Mouse (Mus musculus): ENCODE results near the gene Pacrg. TPM values are rescaled to one million over a fixed set of nuclear protein-coding genes. Genes with fewer than 3 reads are reported as not detected.
A peak's percentile ranks its signal among the peaks of the same experiment; 100 is the strongest.

Gene Pacrg
- total RNA-seq (2014; fragmentation: Nextera tagmentation) (3.9 TPM in 1 of 2 replicates, not detected in the other), total RNA-seq (2017) (0.11 TPM in 1 of 2 replicates, not detected in the other), polyA plus RNA-seq (2012) (not detected in 2 replicates)

DNA sequence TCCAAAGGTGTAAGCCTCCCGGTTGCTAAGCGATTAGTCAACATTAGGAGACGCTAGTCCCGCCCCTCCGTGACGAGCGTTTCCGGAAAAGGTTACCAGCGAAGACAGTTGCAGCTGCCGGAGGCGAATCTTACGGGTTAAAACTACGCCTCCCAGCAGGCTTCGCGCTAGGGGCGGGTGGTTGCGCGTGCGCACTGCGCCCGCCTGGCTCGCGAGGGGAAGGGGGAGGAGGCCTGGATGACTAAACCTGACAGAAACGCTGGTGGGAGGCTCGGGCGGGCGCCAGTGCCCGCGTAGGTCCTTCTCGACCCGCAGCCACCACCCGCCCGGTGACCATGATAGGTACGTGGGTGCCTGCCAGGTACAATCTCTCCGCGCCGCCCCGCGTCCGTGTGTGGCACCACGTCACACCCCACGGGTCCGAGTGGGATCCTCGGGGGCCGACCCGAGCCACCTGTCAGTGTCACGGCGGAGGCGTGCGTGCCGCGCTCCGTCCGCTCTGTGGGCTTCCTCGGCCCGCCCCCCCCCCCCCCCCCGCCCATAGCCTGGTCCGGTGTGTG lies at the start of gene Pacrg, which contains the start of gene Prkn:
Pacrg (minus strand) TSS at position 164 of the 560 bp plus-strand sequence.
Prkn (plus strand) TSS at position 237 of the 560 bp plus-strand sequence.
- Histone ChIP-seq H3K27me3 (ENCODE audit: insufficient read depth, low read length) (peaks cover 5% of the 10 kb centered on the region; the same call in 1 of the 2 replicates), H3K36me3 (replicated peaks) (no peaks in the 10 kb centered on the region), H3K9me3 (replicated peaks) (no peaks in the 10 kb centered on the region), H3K4me1 (ENCODE audit: insufficient read depth, low read depth, low read length) (peaks cover 13% of the 10 kb centered on the region), H3K4me3 (ENCODE audit: low read depth, low read length) (peak within 1 kb of the TSS; percentile 82)
- ATAC-seq (ENCODE audit: extremely low read depth, insufficient number of reproducible peaks, low FRiP score, poor library complexity, severe bottlenecking): peak; percentile 98
- peak; percentile 74 for DNase-seq (ENCODE audit: low spot score)
- TF ChIP-seq POLR2AphosphoS5 (IDR thresholded peaks at IDR 0.05; ENCODE audit: insufficient replicate concordance, low read depth, low read length) (no peak), CTCF (IDR thresholded peaks at IDR 0.05; ENCODE audit: low read depth, low read length) (no peak), TAL1 (conservative IDR thresholded peaks at IDR 0.05; ENCODE audit: low read depth, low read length) (no peak), GATA2 (IDR thresholded peaks at IDR 0.05; ENCODE audit: borderline replicate concordance, low read depth, low read length) (no peak), GATA1 (IDR thresholded peaks at IDR 0.05; ENCODE audit: borderline replicate concordance, low read length) (no peak)

DNA sequence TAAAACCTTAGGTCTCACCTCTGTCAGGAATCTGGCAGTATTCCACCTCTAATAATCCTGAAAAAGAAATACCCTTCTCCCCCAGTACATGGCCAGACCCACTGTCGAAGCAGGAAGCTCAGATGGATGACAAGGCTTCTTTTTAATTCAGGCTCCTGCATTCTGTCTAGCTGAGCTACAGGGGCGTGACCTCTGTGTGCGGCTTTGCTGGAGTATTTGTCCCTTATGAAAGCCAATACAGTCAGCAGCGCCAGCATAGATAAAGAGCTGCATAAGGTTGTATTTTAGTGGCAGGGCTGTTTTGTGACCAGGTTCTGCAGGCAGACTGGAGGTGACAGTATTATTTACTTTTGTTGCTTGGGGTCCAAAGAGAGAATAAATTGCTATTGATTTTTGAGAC lies 47.8 kb upstream of the Pacrg start:
- no peaks in the 10 kb centered on the region for H3K4me1 ChIP-seq (ENCODE audit: insufficient read depth, low read depth, low read length)
- H3K27me3 ChIP-seq (ENCODE audit: insufficient read depth, low read length): no peaks in the 10 kb centered on the region
- ATAC-seq (ENCODE audit: extremely low read depth, insufficient number of reproducible peaks, low FRiP score, poor library complexity, severe bottlenecking) (no peak), DNase-seq (ENCODE audit: low spot score) (no peak)
- H3K4me3 ChIP-seq (ENCODE audit: low read depth, low read length): no peak overlapping the region
- H3K36me3 ChIP-seq (replicated peaks): no peaks in the 10 kb centered on the region
- TF ChIP-seq CTCF (IDR thresholded peaks at IDR 0.05; ENCODE audit: low read depth, low read length) (no peak), GATA1 (IDR thresholded peaks at IDR 0.05; ENCODE audit: borderline replicate concordance, low read length) (no peak), TAL1 (conservative IDR thresholded peaks at IDR 0.05; ENCODE audit: low read depth, low read length) (no peak), GATA2 (IDR thresholded peaks at IDR 0.05; ENCODE audit: borderline replicate concordance, low read depth, low read length) (no peak), POLR2AphosphoS5 (IDR thresholded peaks at IDR 0.05; ENCODE audit: insufficient replicate concordance, low read depth, low read length) (no peak)
- no peaks in the 10 kb centered on the region for H3K9me3 ChIP-seq (replicated peaks)

DNA sequence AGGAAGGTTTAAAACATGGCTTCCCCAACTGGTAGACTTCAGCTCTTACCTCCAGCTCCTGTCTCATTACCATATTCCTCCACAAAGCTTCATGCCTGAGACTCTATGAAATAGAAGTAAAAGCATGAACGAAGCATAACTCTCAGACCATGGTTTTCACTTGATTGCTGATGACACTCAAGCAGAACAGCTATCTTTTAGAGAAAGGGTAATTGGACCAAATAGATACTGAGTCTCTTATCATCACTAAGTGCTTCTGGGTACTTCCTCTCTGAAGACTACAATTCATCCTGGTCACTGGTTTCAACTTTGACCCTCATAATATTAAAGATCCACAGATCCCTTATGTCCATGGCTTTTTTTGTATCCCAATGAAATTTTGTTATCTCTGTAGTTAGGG lies 42.1 kb upstream of the Pacrg start:
- no peak for ATAC-seq (ENCODE audit: extremely low read depth, insufficient number of reproducible peaks, low FRiP score, poor library complexity, severe bottlenecking)
- TF ChIP-seq TAL1 (conservative IDR thresholded peaks at IDR 0.05; ENCODE audit: low read depth, low read length): no peak
- no peak for TF ChIP-seq GATA1 (IDR thresholded peaks at IDR 0.05; ENCODE audit: borderline replicate concordance, low read length)
- Histone ChIP-seq H3K4me1 (ENCODE audit: insufficient read depth, low read depth, low read length) (no peaks in the 10 kb centered on the region), H3K27me3 (ENCODE audit: insufficient read depth, low read length) (no peaks in the 10 kb centered on the region), H3K9me3 (replicated peaks) (no peaks in the 10 kb centered on the region), H3K36me3 (replicated peaks) (no peaks in the 10 kb centered on the region), H3K4me3 (ENCODE audit: low read depth, low read length) (no peak overlapping the region)
- DNase-seq (ENCODE audit: low spot score): no peak

DNA sequence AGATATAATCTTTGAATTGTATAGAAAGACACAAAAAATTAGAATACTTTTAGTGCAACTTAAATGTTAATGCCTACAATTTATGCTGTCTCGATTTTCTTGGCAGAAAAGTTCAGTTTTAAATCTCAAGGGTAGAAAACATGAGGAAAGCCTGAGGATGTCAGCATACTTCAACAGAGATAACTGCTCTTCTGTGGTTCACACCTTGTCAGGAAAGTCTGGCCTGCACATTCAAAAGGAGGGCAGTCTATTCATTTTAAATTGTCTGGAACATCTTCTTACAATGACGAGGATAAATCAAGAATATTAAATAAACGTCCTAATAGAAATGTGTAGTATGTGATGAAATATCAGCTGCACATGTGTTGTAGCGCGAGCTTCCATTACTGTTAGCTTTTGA lies 38.9 kb upstream of the Pacrg start:
- Histone ChIP-seq H3K9me3 (replicated peaks) (no peaks in the 10 kb centered on the region), H3K4me3 (ENCODE audit: low read depth, low read length) (no peak overlapping the region), H3K36me3 (replicated peaks) (no peaks in the 10 kb centered on the region), H3K27me3 (ENCODE audit: insufficient read depth, low read length) (no peaks in the 10 kb centered on the region), H3K4me1 (ENCODE audit: insufficient read depth, low read depth, low read length) (peaks cover 6% of the 10 kb centered on the region; the same call in 1 of the 2 replicates)
- TF ChIP-seq CTCF (IDR thresholded peaks at IDR 0.05; ENCODE audit: low read depth, low read length): no peak
- no peak for TF ChIP-seq POLR2AphosphoS5 (IDR thresholded peaks at IDR 0.05; ENCODE audit: insufficient replicate concordance, low read depth, low read length)
- TF ChIP-seq TAL1 (conservative IDR thresholded peaks at IDR 0.05; ENCODE audit: low read depth, low read length): no peak
- no peak for TF ChIP-seq GATA1 (IDR thresholded peaks at IDR 0.05; ENCODE audit: borderline replicate concordance, low read length)
- TF ChIP-seq GATA2 (IDR thresholded peaks at IDR 0.05; ENCODE audit: borderline replicate concordance, low read depth, low read length): no peak
- ATAC-seq (ENCODE audit: extremely low read depth, insufficient number of reproducible peaks, low FRiP score, poor library complexity, severe bottlenecking) (no peak), DNase-seq (ENCODE audit: low spot score) (no peak)

DNA sequence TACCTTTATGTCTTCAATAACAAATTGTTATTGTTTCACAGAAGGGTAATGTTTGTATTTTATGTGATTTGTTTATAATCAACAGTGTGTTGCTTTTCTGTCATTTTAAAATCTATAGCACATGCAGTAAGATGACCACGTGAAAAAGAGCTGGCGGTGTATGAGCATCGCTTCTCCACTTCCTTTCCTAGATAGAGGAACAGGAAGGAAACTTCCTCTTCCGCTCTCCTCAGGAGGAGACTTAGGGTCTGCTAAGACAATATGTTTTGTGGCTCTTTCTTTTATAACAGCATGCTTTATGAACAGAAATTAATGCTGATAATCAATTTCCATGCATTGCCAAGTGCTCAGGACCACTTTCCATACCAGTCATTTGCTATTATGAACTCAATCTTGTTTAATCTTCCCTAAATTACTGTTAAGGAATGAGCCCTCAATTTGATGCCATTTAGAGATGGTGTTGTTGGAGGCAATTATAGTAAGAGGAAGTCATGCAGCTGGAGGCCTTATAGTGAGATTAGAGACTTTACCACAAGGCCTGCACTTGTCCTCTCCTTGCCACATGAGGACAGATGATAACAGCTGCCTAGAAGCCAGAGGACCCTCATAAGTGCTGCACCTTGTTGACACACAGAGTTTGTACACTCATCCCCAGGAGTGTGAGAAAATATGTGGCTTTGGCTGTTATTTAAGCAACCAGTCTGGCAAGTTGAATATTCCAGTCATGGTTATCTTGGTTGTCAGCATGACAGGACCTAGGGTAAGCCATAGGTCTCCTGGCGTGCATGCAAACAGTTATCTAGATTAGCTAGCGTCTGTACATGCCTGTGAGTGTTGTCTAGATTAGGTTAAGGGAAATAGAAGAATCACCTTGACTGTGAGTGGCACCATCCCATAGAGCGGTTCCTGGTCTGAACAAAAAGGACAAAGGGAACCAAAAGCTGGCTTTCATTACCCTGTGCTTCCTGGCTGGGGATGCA lies 34.4 kb upstream of the Pacrg start:
- Histone ChIP-seq H3K4me1 (ENCODE audit: insufficient read depth, low read depth, low read length) (peaks cover 6% of the 10 kb centered on the region; the same call in 1 of the 2 replicates), H3K27me3 (ENCODE audit: insufficient read depth, low read length) (no peaks in the 10 kb centered on the region), H3K36me3 (replicated peaks) (no peaks in the 10 kb centered on the region), H3K4me3 (ENCODE audit: low read depth, low read length) (no peak overlapping the region), H3K9me3 (replicated peaks) (no peaks in the 10 kb centered on the region)
- TF ChIP-seq POLR2AphosphoS5 (IDR thresholded peaks at IDR 0.05; ENCODE audit: insufficient replicate concordance, low read depth, low read length) (no peak), GATA2 (IDR thresholded peaks at IDR 0.05; ENCODE audit: borderline replicate concordance, low read depth, low read length) (no peak), TAL1 (conservative IDR thresholded peaks at IDR 0.05; ENCODE audit: low read depth, low read length) (peak; percentile 82), GATA1 (IDR thresholded peaks at IDR 0.05; ENCODE audit: borderline replicate concordance, low read length) (no peak)
- DNase-seq (ENCODE audit: low spot score) (peak; percentile 2), ATAC-seq (ENCODE audit: extremely low read depth, insufficient number of reproducible peaks, low FRiP score, poor library complexity, severe bottlenecking) (peak; percentile 94)

DNA sequence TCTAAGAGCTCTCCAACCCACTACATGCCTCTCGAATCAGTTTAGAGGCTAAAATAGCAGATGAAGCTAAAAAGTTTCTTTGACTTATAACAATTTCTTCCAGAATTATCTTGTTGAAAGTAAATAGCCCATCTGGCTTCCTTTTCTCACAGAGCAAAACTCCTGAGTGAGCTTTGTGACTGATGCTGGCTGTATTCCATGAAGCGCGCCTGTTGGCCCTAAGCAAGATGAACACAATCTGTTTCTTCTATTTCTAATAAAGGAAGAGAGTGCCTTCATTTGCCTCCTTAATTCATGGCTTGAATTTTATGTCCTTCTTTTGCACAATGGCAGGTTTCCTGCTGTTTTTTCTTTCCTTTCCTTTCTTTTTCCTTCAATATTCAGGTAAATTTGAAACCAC lies 14.1 kb upstream of the Pacrg start:
- Histone ChIP-seq H3K4me3 (ENCODE audit: low read depth, low read length) (no peak overlapping the region), H3K36me3 (replicated peaks) (no peaks in the 10 kb centered on the region), H3K4me1 (ENCODE audit: insufficient read depth, low read depth, low read length) (no peaks in the 10 kb centered on the region), H3K9me3 (replicated peaks) (no peaks in the 10 kb centered on the region), H3K27me3 (ENCODE audit: insufficient read depth, low read length) (no peaks in the 10 kb centered on the region)
- ATAC-seq (ENCODE audit: extremely low read depth, insufficient number of reproducible peaks, low FRiP score, poor library complexity, severe bottlenecking) (no peak), DNase-seq (ENCODE audit: low spot score) (no peak)
- TF ChIP-seq TAL1 (conservative IDR thresholded peaks at IDR 0.05; ENCODE audit: low read depth, low read length): no peak
- TF ChIP-seq GATA1 (IDR thresholded peaks at IDR 0.05; ENCODE audit: borderline replicate concordance, low read length): no peak
- no peak for TF ChIP-seq GATA2 (IDR thresholded peaks at IDR 0.05; ENCODE audit: borderline replicate concordance, low read depth, low read length)
- no peak for TF ChIP-seq POLR2AphosphoS5 (IDR thresholded peaks at IDR 0.05; ENCODE audit: insufficient replicate concordance, low read depth, low read length)
- TF ChIP-seq CTCF (IDR thresholded peaks at IDR 0.05; ENCODE audit: low read depth, low read length): no peak

Data from G1E (cell line).